Mouse (Mus musculus): ENCODE measurements at regions not wholly inside any gene's neighbourhood (a gene's known extent, or its start where the extent isn't known, plus 50 kb on each side); places are given as distances from the start of the nearest gene placed in this dataset.

DNA sequence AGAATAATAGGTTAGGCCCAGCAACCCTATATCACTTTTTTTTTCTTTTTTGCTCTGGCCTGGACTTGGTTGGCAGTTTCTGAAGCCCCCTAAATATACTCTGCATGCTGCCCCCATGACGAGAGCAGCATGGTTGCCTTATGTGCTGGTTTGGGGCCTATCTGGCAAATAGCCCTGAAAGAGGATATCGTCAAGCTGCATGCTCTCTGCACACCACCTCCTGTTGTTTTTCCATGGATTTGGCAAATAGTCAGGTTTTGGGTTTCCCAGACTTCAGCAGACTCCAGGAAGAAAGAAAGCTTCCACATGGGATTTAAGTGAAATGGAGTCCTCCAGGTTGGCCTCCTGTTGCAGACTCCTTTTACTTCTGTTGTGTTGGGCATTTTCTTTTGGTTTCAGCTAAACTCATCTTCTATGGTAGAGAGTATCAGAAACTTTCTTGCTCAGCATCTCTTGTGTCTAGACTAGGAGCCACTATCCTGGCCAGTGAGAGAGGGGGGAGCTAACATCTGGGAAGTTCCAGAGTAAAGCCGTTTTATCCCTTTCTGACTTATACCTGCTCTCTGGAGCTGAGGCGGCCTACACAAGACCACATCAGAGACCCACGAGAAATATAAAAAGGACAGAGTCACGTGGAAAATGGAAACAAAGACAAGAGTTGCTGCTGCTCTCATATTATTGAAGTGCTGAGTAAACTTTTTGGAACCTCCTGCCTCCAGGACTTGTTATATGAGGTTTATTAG lies 140.4 kb upstream of the Egfl6 start:
- TF ChIP-seq POLR2A (IDR thresholded peaks at IDR 0.05; ENCODE audit: control insufficient read depth, extremely low read depth, insufficient read depth, low read length, poor library complexity) = no peak
- TF ChIP-seq CTCF (IDR thresholded peaks at IDR 0.05; ENCODE audit: borderline replicate concordance, control insufficient read depth, extremely low read depth, insufficient read depth, low read length, poor library complexity) = no peak

All from thymus, adult 2 months (tissue).